Mouse (Mus musculus) activated CD4-positive, CD25-positive, alpha-beta regulatory T cell (primary cell): ENCODE results near the gene 4930453N24Rik. TPM values are rescaled to one million over a fixed set of nuclear protein-coding genes. Genes with fewer than 3 reads are reported as not detected.

Source experiments
- polyA plus RNA-seq, 2 experiments: library from polyadenylated mRNA; unstranded; fragments of 100-300 nt; shearing (Covaris generic); gene quantifications; one replicate each; pipeline ENCODE4 v1.2.1; 2017

The 4930453N24Rik gene
- polyA plus RNA-seq, result 10 to 100 TPM; 49.4 to 57.1 TPM

GRCm38 (mm10) chr16:64770521-64771430 lies at the start of gene 4930453N24Rik:
Gene 4930453N24Rik (minus strand): TSS chr16:64771161.

Other genes starting within 250 kb of the 4930453N24Rik start
- gene Csnka2ip, start 168.8 kb downstream of the 4930453N24Rik start, polyA plus RNA-seq, result not detected
- 10 to 100 TPM; 20.2 to 22.9 TPM for gene Zfp654, start 80.5 kb upstream of the 4930453N24Rik start, polyA plus RNA-seq
- gene Cggbp1, start 80.8 kb upstream of the 4930453N24Rik start, polyA plus RNA-seq, result 100 to 1,000 TPM; 103 to 121 TPM